Mouse (Mus musculus) liver, embryonic 14.5 days (tissue): ENCODE results near the gene Dusp7. TPM values are rescaled to one million over a fixed set of nuclear protein-coding genes. Genes with fewer than 3 reads are reported as not detected.

Experiments
- ATAC-seq: fragments of 200-750 bp; cut with Nextera tagmentation; 2 replicates; pipeline ENCODE4 v1.8.0; 2017; ENCODE audit warnings: moderate number of reproducible peaks, mild to moderate bottlenecking, moderate library complexity; ENCODE audit not compliant: insufficient read depth
- DNase-seq, 3 experiments: peaks; one replicate each; pipeline ENCODE4 v3.0.0-alpha.2; 2012 to 2013; ENCODE audit warnings: low read depth in 3 of 3, low spot score in 3 of 3
- H3K27ac ChIP-seq: fragments of 300-500 bp; sonication (generic); 2 replicates; pipeline ENCODE4 v1.5.1; 2014; ENCODE audit warnings: moderate library complexity, mild to moderate bottlenecking, control low read depth, inconsistent platforms
- H3K27me3 ChIP-seq: fragments of 300-500 bp; sonication (generic); 2 replicates; pipeline ENCODE4 v1.6.1; 2014; ENCODE audit warnings: mild to moderate bottlenecking, low read length, moderate library complexity; ENCODE audit not compliant: control insufficient read depth, insufficient read depth
- H3K36me3 ChIP-seq: fragments of 300-500 bp; sonication (generic); replicated peaks from 2 replicates; pipeline ENCODE4 v1.6.1; 2014; ENCODE audit warnings: low read depth; ENCODE audit not compliant: control insufficient read depth, insufficient read depth
- H3K4me1 ChIP-seq, 2 experiments: fragments of 200-500 bp in 1 of 2; fragments of 300-500 bp in 1 of 2; sonication (generic) in 1 of 2; replicated peaks; 2 replicates each; pipeline ENCODE4 v1.6.1; 2012 to 2014; ENCODE audit warnings: antibody characterized with exemption in 1 of 2, inconsistent platforms in 1 of 2, low read length in 1 of 2; ENCODE audit not compliant: control insufficient read depth in 2 of 2, insufficient read depth in 2 of 2
- H3K4me2 ChIP-seq: fragments of 300-500 bp; sonication (generic); 2 replicates; pipeline ENCODE4 v1.6.1; 2014; ENCODE audit warnings: low read depth, mild to moderate bottlenecking, control low read depth, moderate library complexity
- H3K4me3 ChIP-seq, 2 experiments: fragments of 200-500 bp in 1 of 2; fragments of 300-500 bp in 1 of 2; sonication (generic) in 1 of 2; 2 replicates each; pipeline ENCODE4 v1.5.1; 2012 to 2014; ENCODE audit warnings: low read depth in 2 of 2, low read length in 2 of 2, mild to moderate bottlenecking in 2 of 2, control low read depth in 1 of 2, inconsistent platforms in 1 of 2, moderate library complexity in 1 of 2; ENCODE audit not compliant: insufficient read depth in 1 of 2
- H3K9ac ChIP-seq: fragments of 300-500 bp; sonication (generic); replicated peaks from 2 replicates; pipeline ENCODE4 v1.6.1; 2014; ENCODE audit warnings: mild to moderate bottlenecking, control low read depth, moderate library complexity
- H3K9me3 ChIP-seq: fragments of 300-500 bp; sonication (generic); 2 replicates; pipeline ENCODE4 v1.6.1; 2016; ENCODE audit warnings: low read length, mixed read lengths; ENCODE audit not compliant: control insufficient read depth
- CTCF ChIP-seq: IDR thresholded peaks from 2 replicates; pipeline ENCODE4 v1.5.1; 2016; ENCODE audit warnings: antibody characterized with exemption, low read depth, control low read depth
- EP300 ChIP-seq: IDR thresholded peaks from 2 replicates; pipeline ENCODE4 v1.6.1; 2016; ENCODE audit warnings: antibody characterized with exemption, low read depth
- WGBS: fragments of 180-500 bp; shearing (Covaris S2); extraction: QIAGEN DNeasy Blood & Tissue Kit; methylation state at CpG from one replicate; pipeline ENCODE4 v1.1.7; 2014; ENCODE audit not compliant: insufficient replicate concordance; 5-methylcytosine and 5-hydroxymethylcytosine counted together
- polyA plus RNA-seq, 2 experiments: library from polyadenylated mRNA; depleted of rRNA in 1 of 2; stranded (reverse) in 1 of 2; unstranded in 1 of 2; fragments of >200 nt; fragmentation: Nextera tagmentation in 1 of 2; extraction: Ambion mirVana in 1 of 2; gene quantifications; 2 replicates each; pipeline versions ENCODE4 v1.2.1 to v1.2.3; 2012 to 2014

The Dusp7 gene
- polyA plus RNA-seq, 2 experiments, result 4.4 to 8.2 TPM

GRCm38 (mm10) chr9:106367001-106367400 is 1.4 kb upstream of the Dusp7 start:
- no peak for DNase-seq
- TF ChIP-seq EP300 (no peak), CTCF (no peak)
- Histone ChIP-seq H3K27ac (no peak overlapping the region), H3K4me2 (peak overlapping the region; percentile 100), H3K36me3 (no peaks in the 10 kb centered on the region), H3K9ac (peak overlapping the region; percentile 45), H3K4me1 (peaks cover 12 to 15% of the 10 kb centered on the region in 2 experiments), H3K27me3 (peaks cover 9% of the 10 kb centered on the region; the same call in 1 of the 2 replicates), H3K9me3 (no peaks in the 10 kb centered on the region), H3K4me3 (peak overlapping the region; percentile 72 to 86)
- no peak for ATAC-seq
- 20% methylated on average over 5 of the region's 5 CpGs for WGBS

- 0% methylated on average over 34 of the region's 36 CpGs for WGBS
- H3K27ac ChIP-seq, result peak overlapping the region; percentile 81
- peak overlapping the region; percentile 100 for H3K4me2 ChIP-seq
- H3K4me1 ChIP-seq, result peaks cover 12 to 19% of the 10 kb centered on the region in 2 experiments
- DNase-seq, result peak; percentile 94 to 96 (median 94)
- H3K4me3 ChIP-seq, result peak overlapping the region; percentile 72 to 86
- peaks cover 9% of the 10 kb centered on the region; the same call in 1 of the 2 replicates for H3K27me3 ChIP-seq
- H3K36me3 ChIP-seq, result no peaks in the 10 kb centered on the region
- H3K9ac ChIP-seq, result peak overlapping the region; percentile 70
- ATAC-seq, result peak; percentile 92
- no peak for TF ChIP-seq CTCF
- TF ChIP-seq EP300, result no peak
- no peaks in the 10 kb centered on the region for H3K9me3 ChIP-seq
These were observed 780 bp upstream of the Dusp7 start for GRCm38 (mm10) chr9:106367592-106368111.

GRCm38 (mm10) chr9:106368831-106369501 is 534 bp downstream of the Dusp7 start:
- WGBS, result under 1% methylated on average over 69 of the region's 72 CpGs
- Histone ChIP-seq H3K4me1 (peaks cover 12 to 19% of the 10 kb centered on the region in 2 experiments), H3K4me2 (peak overlapping the region; percentile 100), H3K4me3 (peak overlapping the region; percentile 61 to 86), H3K36me3 (peaks cover 3% of the 10 kb centered on the region; the same call in 1 of the 2 replicates), H3K9ac (peak overlapping the region; percentile 70), H3K27ac (no peak overlapping the region), H3K27me3 (peaks cover 9% of the 10 kb centered on the region; the same call in 1 of the 2 replicates), H3K9me3 (no peaks in the 10 kb centered on the region)
- TF ChIP-seq EP300 (no peak), CTCF (peak; percentile 57)
- peak in 2 of 3 experiments; percentile 9 to 46 for DNase-seq
- peak; percentile 26 for ATAC-seq

- Histone ChIP-seq H3K27me3 (peaks cover 9% of the 10 kb centered on the region; the same call in 1 of the 2 replicates), H3K4me2 (peak overlapping the region; percentile 100), H3K36me3 (peaks cover 3% of the 10 kb centered on the region; the same call in 1 of the 2 replicates), H3K4me1 (peaks cover 12 to 19% of the 10 kb centered on the region in 2 experiments), H3K27ac (no peak overlapping the region), H3K9ac (peak overlapping the region; percentile 70), H3K4me3 (peak overlapping the region; percentile 61 to 86), H3K9me3 (no peaks in the 10 kb centered on the region)
- TF ChIP-seq CTCF, result no peak
- TF ChIP-seq EP300, result no peak
- 14% methylated on average over 11 of the region's 11 CpGs for WGBS
- DNase-seq (no peak), ATAC-seq (no peak)
These were observed 1.5 kb downstream of the Dusp7 start for GRCm38 (mm10) chr9:106369801-106370485.
